Mouse (Mus musculus): ENCODE results near the gene Sh2d2a. TPM values are rescaled to one million over a fixed set of nuclear protein-coding genes. Genes with fewer than 3 reads are reported as not detected.
"Not testable (repeated sequence)": the region's sequence is repeated elsewhere in the genome, so short reads cannot be mapped to it uniquely, and the experiment has no call there.

Sh2d2a gene
- polyA plus RNA-seq, 1 experiment from 2014 or later: not detected

GRCm38 (mm10) chr3:87818226-87818625 is 28.3 kb upstream of the Sh2d2a start:
- H3K27ac ChIP-seq (ENCODE audit: low read depth, low read length): no peak overlapping the region
- no peaks in the 10 kb centered on the region for H3K4me1 ChIP-seq (ENCODE audit: control insufficient read depth, insufficient read depth, low read length)
- no peak overlapping the region for H3K4me3 ChIP-seq (ENCODE audit: low read depth, low read length)
- 70% methylated on average over 12 of the region's 12 CpGs for WGBS
- no peaks in the 10 kb centered on the region; the same call in none of the 2 replicates for H3K27me3 ChIP-seq (ENCODE audit: control insufficient read depth, insufficient read depth, low read length)
- H3K9ac ChIP-seq (ENCODE audit: low read length): no peak overlapping the region
- H3K36me3 ChIP-seq (ENCODE audit: control insufficient read depth, insufficient read depth, low read length): no peaks in the 10 kb centered on the region
- DNase-seq (ENCODE audit: low spot score, missing footprints): peak; percentile 81
- no peak overlapping the region for H3K4me2 ChIP-seq
- no peak for ATAC-seq (ENCODE audit: low FRiP score)
- H3K9me3 ChIP-seq (ENCODE audit: control insufficient read depth, low read length): no peaks in the 10 kb centered on the region

DNA sequence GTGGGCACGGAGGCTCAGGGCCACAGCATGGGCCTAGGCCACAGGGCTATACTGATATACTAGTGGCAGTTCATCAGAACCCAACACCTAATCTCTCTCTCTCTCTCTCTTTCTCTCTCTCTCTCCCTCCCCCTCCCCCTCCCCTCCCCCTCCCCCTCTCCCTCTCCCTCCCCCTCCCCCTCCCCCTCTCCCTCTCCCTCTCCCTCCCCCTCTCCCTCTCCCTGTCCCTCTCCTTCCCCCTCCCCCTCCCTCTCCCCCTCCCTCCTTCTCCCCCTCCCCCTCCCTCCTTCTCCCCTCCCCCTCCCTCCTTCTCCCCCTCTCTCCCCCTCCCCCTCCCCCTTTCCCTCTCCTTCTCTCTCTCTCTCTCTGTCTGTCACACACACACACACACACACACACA is 22.3 kb upstream of the Sh2d2a start, which contains the start of gene Pear1:
Gene Pear1 (minus strand): TSS at position 101 of the 400 bp plus-strand sequence.
- not testable (repeated sequence) for H3K27me3 ChIP-seq (ENCODE audit: control insufficient read depth, insufficient read depth, low read length); H3K36me3 ChIP-seq (ENCODE audit: control insufficient read depth, insufficient read depth, low read length); H3K4me2 ChIP-seq; H3K9ac ChIP-seq (ENCODE audit: low read length); ATAC-seq (ENCODE audit: low FRiP score); H3K9me3 ChIP-seq (ENCODE audit: control insufficient read depth, low read length); H3K27ac ChIP-seq (ENCODE audit: low read depth, low read length); DNase-seq (ENCODE audit: low spot score, missing footprints); H3K4me3 ChIP-seq (ENCODE audit: low read depth, low read length); H3K4me1 ChIP-seq (ENCODE audit: control insufficient read depth, insufficient read depth, low read length)
- WGBS: 88% methylated on average over 1 of the region's 1 CpGs

- DNase-seq (ENCODE audit: low spot score, missing footprints) (no peak), ATAC-seq (ENCODE audit: low FRiP score) (no peak)
- Histone ChIP-seq H3K4me2 (no peak overlapping the region), H3K36me3 (ENCODE audit: control insufficient read depth, insufficient read depth, low read length) (no peaks in the 10 kb centered on the region), H3K9ac (ENCODE audit: low read length) (no peak overlapping the region), H3K4me3 (ENCODE audit: low read depth, low read length) (no peak overlapping the region), H3K4me1 (ENCODE audit: control insufficient read depth, insufficient read depth, low read length) (no peaks in the 10 kb centered on the region), H3K27me3 (ENCODE audit: control insufficient read depth, insufficient read depth, low read length) (no peaks in the 10 kb centered on the region), H3K27ac (ENCODE audit: low read depth, low read length) (no peak overlapping the region), H3K9me3 (ENCODE audit: control insufficient read depth, low read length) (no peaks in the 10 kb centered on the region)
- 61% methylated on average over 4 of the region's 4 CpGs for WGBS
Observed at GRCm38 (mm10) chr3:87828435-87828834, 18.1 kb upstream of the Sh2d2a start.

DNA sequence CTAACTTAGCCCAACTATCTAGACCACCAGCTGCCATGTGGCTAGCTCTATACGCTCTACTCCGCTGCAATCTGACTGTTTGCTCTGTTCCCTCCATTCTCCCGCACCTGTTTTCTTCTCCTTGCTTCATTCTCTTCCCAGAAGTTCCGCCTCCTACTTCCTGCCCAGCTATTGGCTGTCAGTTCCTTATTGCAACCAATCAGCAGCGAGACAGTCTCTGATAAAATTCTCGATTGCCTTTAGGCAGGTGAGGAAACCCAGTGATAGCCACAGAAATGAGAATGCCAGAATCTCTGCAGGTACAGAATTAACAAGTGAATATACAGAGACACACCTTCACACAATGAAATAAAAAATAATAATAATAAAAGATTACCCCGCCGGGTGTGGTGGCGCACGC is 17.5 kb upstream of the Sh2d2a start:
- no peaks in the 10 kb centered on the region for H3K4me1 ChIP-seq (ENCODE audit: control insufficient read depth, insufficient read depth, low read length)
- no peak overlapping the region for H3K4me3 ChIP-seq (ENCODE audit: low read depth, low read length)
- H3K27ac ChIP-seq (ENCODE audit: low read depth, low read length): no peak overlapping the region
- no peaks in the 10 kb centered on the region for H3K36me3 ChIP-seq (ENCODE audit: control insufficient read depth, insufficient read depth, low read length)
- ATAC-seq (ENCODE audit: low FRiP score): no peak
- H3K27me3 ChIP-seq (ENCODE audit: control insufficient read depth, insufficient read depth, low read length): no peaks in the 10 kb centered on the region
- H3K9ac ChIP-seq (ENCODE audit: low read length): no peak overlapping the region
- no peak overlapping the region for H3K4me2 ChIP-seq
- 61% methylated on average over 10 of the region's 10 CpGs for WGBS
- H3K9me3 ChIP-seq (ENCODE audit: control insufficient read depth, low read length): no peaks in the 10 kb centered on the region
- no peak for DNase-seq (ENCODE audit: low spot score, missing footprints)

DNA sequence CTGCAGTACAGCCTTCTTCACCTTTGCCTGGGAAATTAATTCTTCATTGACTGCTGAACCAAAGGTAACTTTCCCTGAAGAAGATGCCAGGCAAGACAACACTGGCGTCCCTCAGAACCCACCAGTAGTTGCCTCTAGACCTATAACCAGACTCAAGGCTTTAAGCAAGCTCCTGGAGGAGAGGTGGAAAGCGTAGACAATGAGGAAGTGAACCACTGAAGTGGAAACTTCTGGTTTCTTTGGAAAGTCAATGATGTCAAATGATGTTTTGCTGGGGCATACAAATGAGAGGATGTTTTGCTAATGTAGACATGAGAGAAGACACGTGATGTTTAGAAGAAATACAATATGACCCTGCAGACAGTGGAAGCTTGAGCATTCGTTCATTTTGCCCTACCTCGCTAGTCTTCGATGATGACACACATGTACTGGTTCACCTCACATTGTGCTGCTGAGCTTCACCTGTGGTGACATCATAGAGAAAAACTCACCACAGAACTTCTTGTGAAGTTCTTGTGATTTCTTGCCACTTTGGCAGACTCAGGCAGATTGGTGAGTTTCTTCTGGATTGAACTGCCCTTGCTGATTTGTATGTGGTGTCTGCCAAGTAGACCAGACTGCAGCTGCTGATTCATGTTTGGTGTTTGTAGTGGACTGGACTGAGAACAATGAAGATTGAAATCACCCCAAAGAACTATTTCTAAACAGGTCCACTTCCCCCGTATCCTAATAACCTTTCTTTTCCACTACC is 14.3 kb upstream of the Sh2d2a start:
- 85% methylated on average over 7 of the region's 7 CpGs for WGBS
- Histone ChIP-seq H3K36me3 (ENCODE audit: control insufficient read depth, insufficient read depth, low read length) (no peaks in the 10 kb centered on the region), H3K4me1 (ENCODE audit: control insufficient read depth, insufficient read depth, low read length) (no peaks in the 10 kb centered on the region), H3K27ac (ENCODE audit: low read depth, low read length) (no peak overlapping the region), H3K9me3 (ENCODE audit: control insufficient read depth, low read length) (no peaks in the 10 kb centered on the region), H3K27me3 (ENCODE audit: control insufficient read depth, insufficient read depth, low read length) (no peaks in the 10 kb centered on the region), H3K4me2 (no peak overlapping the region), H3K4me3 (ENCODE audit: low read depth, low read length) (no peak overlapping the region), H3K9ac (ENCODE audit: low read length) (no peak overlapping the region)
- no peak for DNase-seq (ENCODE audit: low spot score, missing footprints)
- no peak for ATAC-seq (ENCODE audit: low FRiP score)

DNA sequence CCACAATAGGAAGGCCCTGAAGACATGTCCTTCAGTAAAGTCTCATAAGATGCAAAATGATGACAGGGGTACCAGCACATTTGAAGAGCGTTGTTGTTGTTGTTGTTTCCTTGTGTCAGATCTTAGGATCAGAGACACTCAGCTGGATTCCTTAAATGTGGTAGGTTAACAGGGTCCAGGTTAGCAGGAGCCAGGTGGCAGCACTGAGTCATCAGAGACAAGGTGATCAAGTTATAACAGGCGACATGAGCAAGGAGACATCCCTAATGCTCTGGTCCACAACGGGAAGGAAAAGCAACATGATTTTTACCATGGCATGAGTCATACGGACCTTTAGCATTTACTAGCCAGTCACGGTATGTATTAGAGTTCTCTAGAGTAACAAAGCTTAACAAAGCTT is 13.1 kb upstream of the Sh2d2a start:
- no peak overlapping the region for H3K4me3 ChIP-seq (ENCODE audit: low read depth, low read length)
- H3K4me2 ChIP-seq: no peak overlapping the region
- no peak overlapping the region for H3K27ac ChIP-seq (ENCODE audit: low read depth, low read length)
- DNase-seq (ENCODE audit: low spot score, missing footprints) (no peak), ATAC-seq (ENCODE audit: low FRiP score) (no peak)
- no peaks in the 10 kb centered on the region for H3K9me3 ChIP-seq (ENCODE audit: control insufficient read depth, low read length)
- 70% methylated on average over 5 of the region's 5 CpGs for WGBS
- H3K27me3 ChIP-seq (ENCODE audit: control insufficient read depth, insufficient read depth, low read length): no peaks in the 10 kb centered on the region
- H3K4me1 ChIP-seq (ENCODE audit: control insufficient read depth, insufficient read depth, low read length): no peaks in the 10 kb centered on the region
- H3K36me3 ChIP-seq (ENCODE audit: control insufficient read depth, insufficient read depth, low read length): no peaks in the 10 kb centered on the region
- no peak overlapping the region for H3K9ac ChIP-seq (ENCODE audit: low read length)

DNA sequence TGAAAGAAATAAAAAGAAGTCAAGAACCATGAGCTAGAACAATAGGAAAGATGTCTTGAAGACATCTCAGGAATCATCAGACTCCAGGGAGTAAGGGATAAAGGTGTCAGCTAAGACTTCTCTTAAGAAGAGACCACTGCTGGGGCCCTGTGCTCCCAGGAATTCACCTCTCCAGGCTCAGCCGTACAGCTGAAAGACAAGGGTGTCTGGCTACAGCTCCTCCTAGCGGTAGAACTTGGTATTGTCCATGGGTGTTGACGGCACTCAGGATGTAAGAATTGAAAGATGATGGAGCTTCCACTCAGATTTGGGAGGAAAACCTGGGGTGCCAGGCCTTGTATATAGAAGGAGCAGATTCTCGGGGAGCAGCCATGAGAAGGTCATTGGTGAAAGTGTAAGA is 7.9 kb upstream of the Sh2d2a start:
- Histone ChIP-seq H3K4me3 (ENCODE audit: low read depth, low read length) (no peak overlapping the region), H3K4me1 (ENCODE audit: control insufficient read depth, insufficient read depth, low read length) (no peaks in the 10 kb centered on the region), H3K4me2 (no peak overlapping the region), H3K27me3 (ENCODE audit: control insufficient read depth, insufficient read depth, low read length) (no peaks in the 10 kb centered on the region), H3K9ac (ENCODE audit: low read length) (no peak overlapping the region), H3K27ac (ENCODE audit: low read depth, low read length) (no peak overlapping the region), H3K36me3 (ENCODE audit: control insufficient read depth, insufficient read depth, low read length) (no peaks in the 10 kb centered on the region), H3K9me3 (ENCODE audit: control insufficient read depth, low read length) (no peaks in the 10 kb centered on the region)
- 3% methylated on average over 4 of the region's 4 CpGs for WGBS
- peak; percentile 99 for DNase-seq (ENCODE audit: low spot score, missing footprints)
- no peak for ATAC-seq (ENCODE audit: low FRiP score)

GRCm38 (mm10) chr3:87840858-87841257 is 5.7 kb upstream of the Sh2d2a start:
- no peaks in the 10 kb centered on the region for H3K9me3 ChIP-seq (ENCODE audit: control insufficient read depth, low read length)
- H3K4me1 ChIP-seq (ENCODE audit: control insufficient read depth, insufficient read depth, low read length): no peaks in the 10 kb centered on the region
- H3K4me2 ChIP-seq: no peak overlapping the region
- H3K27ac ChIP-seq (ENCODE audit: low read depth, low read length): no peak overlapping the region
- DNase-seq (ENCODE audit: low spot score, missing footprints) (no peak), ATAC-seq (ENCODE audit: low FRiP score) (no peak)
- no peaks in the 10 kb centered on the region for H3K27me3 ChIP-seq (ENCODE audit: control insufficient read depth, insufficient read depth, low read length)
- no peak overlapping the region for H3K9ac ChIP-seq (ENCODE audit: low read length)
- no peak overlapping the region for H3K4me3 ChIP-seq (ENCODE audit: low read depth, low read length)
- no peaks in the 10 kb centered on the region for H3K36me3 ChIP-seq (ENCODE audit: control insufficient read depth, insufficient read depth, low read length)

DNA sequence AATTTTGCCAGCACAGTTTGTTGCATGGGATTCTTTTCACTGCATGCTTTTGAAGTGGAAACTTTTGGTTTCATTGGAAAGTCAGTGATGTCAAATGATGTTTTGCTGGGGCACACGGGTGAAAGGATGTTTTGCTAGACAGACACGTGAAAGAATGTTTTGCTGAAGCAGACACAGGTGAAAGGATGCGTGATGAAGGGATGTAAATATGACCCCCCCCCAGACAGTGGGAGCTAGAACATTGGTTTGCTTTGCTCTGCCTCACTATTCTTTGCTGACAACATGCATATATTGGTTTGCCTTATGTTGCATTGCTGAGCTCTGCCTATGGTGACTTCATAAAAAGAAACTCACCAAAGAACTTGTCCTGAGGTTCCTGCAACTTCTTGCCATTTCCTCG is 1.6 kb upstream of the Sh2d2a start:
- 83% methylated on average over 4 of the region's 4 CpGs for WGBS
- H3K27me3 ChIP-seq (ENCODE audit: control insufficient read depth, insufficient read depth, low read length): no peaks in the 10 kb centered on the region
- H3K36me3 ChIP-seq (ENCODE audit: control insufficient read depth, insufficient read depth, low read length): no peaks in the 10 kb centered on the region
- no peaks in the 10 kb centered on the region for H3K9me3 ChIP-seq (ENCODE audit: control insufficient read depth, low read length)
- H3K27ac ChIP-seq (ENCODE audit: low read depth, low read length): no peak overlapping the region
- no peak for ATAC-seq (ENCODE audit: low FRiP score)
- no peak overlapping the region for H3K4me2 ChIP-seq
- DNase-seq (ENCODE audit: low spot score, missing footprints): peak; percentile 72
- no peak overlapping the region for H3K9ac ChIP-seq (ENCODE audit: low read length)
- H3K4me1 ChIP-seq (ENCODE audit: control insufficient read depth, insufficient read depth, low read length): no peaks in the 10 kb centered on the region
- H3K4me3 ChIP-seq (ENCODE audit: low read depth, low read length): no peak overlapping the region
